Mouse (Mus musculus) small intestine, adult 2 months (tissue): ENCODE results near the gene Ewsr1. TPM values are rescaled to one million over a fixed set of nuclear protein-coding genes. Genes with fewer than 3 reads are reported as not detected.

Source experiments
- H3K27ac ChIP-seq: fragments of 200-500 bp; 2 replicates; pipeline ENCODE4 v1.5.1; 2012; ENCODE audit warnings: low read depth, low read length, control low read depth, inconsistent platforms; ENCODE audit not compliant: insufficient read depth
- H3K27me3 ChIP-seq: fragments of 200-500 bp; 2 replicates; pipeline ENCODE4 v1.6.1; 2012; ENCODE audit warnings: mild to moderate bottlenecking, moderate library complexity, low read length, inconsistent platforms; ENCODE audit not compliant: control insufficient read depth, insufficient read depth
- H3K36me3 ChIP-seq: fragments of 200-500 bp; 2 replicates; pipeline ENCODE4 v1.6.1; 2012; ENCODE audit warnings: mild to moderate bottlenecking, low read length, control low read depth, inconsistent platforms; ENCODE audit not compliant: control insufficient read depth, insufficient read depth
- H3K4me1 ChIP-seq: fragments of 200-500 bp; 2 replicates; pipeline ENCODE4 v1.6.1; 2012; ENCODE audit warnings: low read length, inconsistent platforms, mixed read lengths; ENCODE audit not compliant: control insufficient read depth, insufficient read depth, insufficient read length
- H3K4me3 ChIP-seq: fragments of 200-500 bp; 2 replicates; pipeline ENCODE4 v1.5.1; 2012; ENCODE audit warnings: low read depth, mild to moderate bottlenecking, control low read depth, inconsistent platforms, low read length, moderate library complexity
- CTCF ChIP-seq: fragments of 200-500 bp; IDR thresholded peaks from 2 replicates; pipeline ENCODE4 v1.5.1; 2012; ENCODE audit warnings: low read depth, mild to moderate bottlenecking, control low read depth, inconsistent platforms, low read length, moderate library complexity, mixed read lengths; ENCODE audit not compliant: insufficient replicate concordance, insufficient read length; ENCODE audit errors: extremely low read depth
- POLR2A ChIP-seq: fragments of 200-500 bp; IDR thresholded peaks from 2 replicates; pipeline ENCODE4 v1.6.1; 2012; ENCODE audit warnings: low read depth, mild to moderate bottlenecking, control low read depth, inconsistent platforms, low read length, moderate library complexity
- WGBS: fragments of 180-500 bp; shearing (Covaris S2); methylation state at CpG from one replicate; pipeline ENCODE4 v1.1.7; 2018; 5-methylcytosine and 5-hydroxymethylcytosine counted together
- polyA plus RNA-seq: library from polyadenylated mRNA; depleted of rRNA; stranded (reverse); fragments of >200 nt; gene quantifications from 2 replicates; pipeline ENCODE4 v1.2.3, GENCODE M21; 2012

Gene Ewsr1
- polyA plus RNA-seq, 1 experiment, result 396 TPM

DNA sequence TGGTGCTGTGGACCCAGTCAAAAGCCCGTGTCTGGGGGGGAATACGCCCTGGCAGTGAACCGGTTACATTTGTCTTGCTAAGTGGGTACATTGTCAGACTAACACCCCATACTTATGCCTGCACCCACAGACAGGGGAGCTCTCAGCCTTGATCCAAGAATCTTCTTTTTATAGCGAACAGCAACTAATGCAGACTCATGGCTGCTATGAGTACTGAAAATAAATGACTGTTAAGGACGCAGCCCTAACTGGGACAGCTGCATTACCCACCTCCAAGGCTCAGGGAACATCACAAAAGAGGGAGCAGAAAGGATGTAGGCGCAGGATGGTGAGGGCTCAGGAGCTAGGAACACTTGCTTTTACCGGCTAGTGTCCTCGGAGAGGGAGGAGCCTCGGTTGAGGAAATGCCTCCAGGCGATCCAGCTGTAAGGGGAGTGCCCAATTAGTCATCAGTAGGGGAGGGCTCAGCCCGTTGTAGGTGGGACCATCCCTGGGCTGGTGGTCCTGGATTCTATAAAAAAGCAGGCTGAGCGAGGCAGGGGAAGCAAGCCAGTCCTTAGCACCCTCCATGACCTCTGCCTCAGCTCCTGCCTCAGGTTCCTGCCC, 52.6 kb downstream of the Ewsr1 start:
- 46% methylated on average over 12 of the region's 12 CpGs for WGBS
- no peaks in the 10 kb centered on the region for H3K27me3 ChIP-seq
- H3K4me1 ChIP-seq, result no peaks in the 10 kb centered on the region
- no peak overlapping the region for H3K4me3 ChIP-seq
- H3K36me3 ChIP-seq, result peaks cover 13% of the 10 kb centered on the region
- H3K27ac ChIP-seq, result no peak overlapping the region
- TF ChIP-seq CTCF, result no peak
- TF ChIP-seq POLR2A, result no peak

DNA sequence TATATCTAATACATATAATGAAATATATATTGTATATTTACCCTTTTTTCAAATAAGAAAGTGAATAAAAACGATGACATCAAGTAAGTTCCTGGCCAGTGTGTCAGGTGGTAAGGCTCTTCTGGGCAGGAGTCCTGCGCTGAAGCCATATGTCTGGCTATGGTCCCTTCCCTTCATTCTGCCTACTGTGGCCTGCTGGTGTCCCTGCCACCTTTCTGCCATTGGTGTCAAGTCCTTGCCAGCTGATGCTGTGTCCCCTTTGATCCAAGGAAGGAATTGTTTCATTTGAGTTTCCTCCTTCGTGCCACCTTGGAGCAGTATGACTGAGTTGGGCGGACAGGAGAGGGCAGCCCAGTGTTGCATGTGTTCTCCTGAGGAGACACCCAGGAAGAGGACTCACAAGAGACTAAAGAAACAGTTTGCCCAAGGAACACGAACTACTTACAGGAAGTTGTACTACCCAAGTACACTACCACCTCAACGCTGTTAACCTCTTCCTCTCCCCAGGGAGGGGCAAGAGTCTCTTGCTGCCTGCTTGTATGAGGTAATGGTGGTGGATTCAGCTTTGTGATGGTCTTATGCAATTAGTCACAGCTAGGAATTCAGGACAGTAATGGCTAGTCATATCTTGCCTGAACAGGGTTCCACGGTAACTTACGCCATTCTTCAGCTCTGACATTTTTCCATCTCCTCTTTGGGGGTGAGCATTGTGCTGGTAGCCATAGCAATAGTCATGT, 56.3 kb downstream of the Ewsr1 start:
- H3K36me3 ChIP-seq, result peaks cover 49% of the 10 kb centered on the region
- TF ChIP-seq POLR2A, result no peak
- TF ChIP-seq CTCF, result no peak
- no peaks in the 10 kb centered on the region for H3K27me3 ChIP-seq
- no peak overlapping the region for H3K27ac ChIP-seq
- no peak overlapping the region for H3K4me3 ChIP-seq
- H3K4me1 ChIP-seq, result no peaks in the 10 kb centered on the region
- 78% methylated on average over 8 of the region's 8 CpGs for WGBS

DNA sequence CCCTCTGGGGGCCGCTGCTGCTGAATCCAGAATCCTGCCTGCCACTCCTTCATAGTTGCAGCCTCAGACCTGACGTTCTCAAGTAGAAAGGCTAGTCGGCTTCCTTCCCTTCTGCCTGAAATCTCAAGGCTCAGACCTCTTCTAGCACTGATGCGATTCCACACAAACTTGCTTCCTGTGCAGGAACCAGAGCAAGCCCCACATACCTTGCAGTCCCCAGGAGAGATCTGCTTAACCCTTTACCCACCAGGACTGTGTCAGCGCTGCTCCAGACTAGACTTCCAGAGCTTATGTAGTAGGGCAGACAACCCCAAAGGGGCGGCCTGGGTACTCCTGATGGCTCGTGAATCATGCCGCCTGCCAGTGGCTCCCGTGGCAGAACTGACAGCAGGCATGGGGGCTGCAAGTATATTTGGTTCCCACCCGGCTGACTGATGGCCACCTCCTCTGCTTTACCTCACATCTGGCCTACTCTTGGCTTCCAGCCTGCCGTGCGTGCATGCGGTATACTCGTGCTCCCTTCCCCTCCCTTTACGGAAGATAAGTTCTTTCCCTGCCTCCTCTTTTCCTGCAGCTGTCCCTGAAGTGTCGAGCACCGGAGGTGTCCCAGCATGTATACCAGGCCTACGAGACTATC, 57.8 kb downstream of the Ewsr1 start:
- no peak overlapping the region for H3K4me3 ChIP-seq
- TF ChIP-seq POLR2A (no peak), CTCF (no peak)
- 82% methylated on average over 18 of the region's 18 CpGs for WGBS
- H3K27ac ChIP-seq, result no peak overlapping the region
- peaks cover 61% of the 10 kb centered on the region for H3K36me3 ChIP-seq
- no peaks in the 10 kb centered on the region for H3K27me3 ChIP-seq
- no peaks in the 10 kb centered on the region for H3K4me1 ChIP-seq

DNA sequence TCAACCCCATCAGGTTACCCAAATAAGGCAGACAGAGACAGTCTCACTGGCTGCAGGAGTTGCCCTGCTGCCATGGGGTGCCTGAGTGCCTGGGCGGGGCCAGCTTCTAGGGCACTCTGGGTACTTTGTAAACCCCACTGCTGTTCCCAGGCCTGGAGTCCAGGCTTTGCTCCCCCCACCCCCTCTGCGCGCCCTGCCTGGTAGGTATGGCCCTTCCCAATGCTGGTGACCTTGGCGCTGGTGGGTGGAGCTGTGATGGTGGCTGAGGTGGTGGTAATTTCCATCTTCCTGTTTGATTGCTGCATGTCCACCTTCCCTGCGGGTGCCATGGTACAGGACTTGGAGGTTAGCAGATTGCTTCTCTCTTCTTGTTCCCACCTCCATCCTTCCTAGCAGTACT, 58.5 kb downstream of the Ewsr1 start:
- H3K4me1 ChIP-seq, result no peaks in the 10 kb centered on the region
- H3K27ac ChIP-seq, result no peak overlapping the region
- WGBS, result 90% methylated on average over 5 of the region's 5 CpGs
- no peak overlapping the region for H3K4me3 ChIP-seq
- H3K27me3 ChIP-seq, result no peaks in the 10 kb centered on the region
- H3K36me3 ChIP-seq, result peaks cover 66% of the 10 kb centered on the region
- TF ChIP-seq CTCF (no peak), POLR2A (no peak)

DNA sequence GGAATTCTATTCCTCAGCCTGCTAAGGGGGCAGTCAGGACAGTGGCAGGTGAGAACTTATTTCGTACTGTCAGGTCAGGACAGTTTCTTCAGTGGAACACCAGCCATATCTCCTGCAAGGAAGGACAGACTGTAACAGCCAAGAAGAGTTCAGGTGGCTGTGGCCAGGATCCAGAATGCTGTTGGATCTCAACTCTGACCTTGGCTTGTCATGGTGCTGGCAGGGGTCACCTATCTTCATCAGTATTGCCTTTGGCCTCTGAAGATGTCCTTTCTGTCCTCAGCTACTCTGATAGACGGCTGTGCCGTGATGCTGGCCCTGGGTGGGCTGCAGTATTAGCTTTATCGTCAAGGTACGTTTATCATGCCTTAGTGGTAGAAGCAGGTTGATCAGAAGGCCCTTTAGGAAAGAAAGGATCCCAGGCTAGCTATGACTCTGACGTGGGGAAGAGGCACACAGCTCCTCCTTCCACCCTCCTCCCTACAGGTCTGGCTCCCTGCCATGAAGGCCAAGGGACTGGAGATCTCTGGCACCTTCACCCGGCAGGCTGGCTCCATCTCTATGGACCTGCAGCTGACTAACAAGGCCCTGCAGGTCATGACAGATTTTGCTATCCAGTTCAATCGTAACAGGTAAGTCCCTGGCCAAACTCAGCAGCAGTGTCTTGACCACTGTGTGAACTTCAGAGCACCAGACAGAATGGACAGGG, 61.8 kb downstream of the Ewsr1 start:
- Histone ChIP-seq H3K27ac (no peak overlapping the region), H3K36me3 (peaks cover 88% of the 10 kb centered on the region), H3K4me1 (no peaks in the 10 kb centered on the region), H3K4me3 (no peak overlapping the region), H3K27me3 (no peaks in the 10 kb centered on the region)
- WGBS, result 72% methylated on average over 8 of the region's 8 CpGs
- TF ChIP-seq CTCF, result no peak
- TF ChIP-seq POLR2A, result no peak

DNA sequence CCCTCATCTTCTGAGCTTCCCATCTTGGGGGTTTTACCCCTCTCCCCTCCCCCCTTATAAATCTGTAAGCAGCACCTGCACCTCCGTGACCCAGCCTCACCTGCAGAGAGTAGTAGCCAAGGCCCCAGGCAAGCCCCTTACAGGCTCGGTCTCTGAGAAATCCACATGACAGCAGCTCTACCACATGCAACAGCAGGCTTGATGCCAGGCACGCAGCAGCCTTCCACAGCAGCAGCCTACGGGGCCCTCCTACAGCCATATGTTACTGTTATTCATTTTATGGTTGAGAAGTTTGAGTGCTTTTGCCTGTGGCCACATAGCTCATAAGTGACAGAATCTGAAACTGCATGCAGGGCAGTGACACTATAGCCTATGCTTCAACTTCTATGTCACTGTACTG, 63.6 kb downstream of the Ewsr1 start:
- Histone ChIP-seq H3K27me3 (no peaks in the 10 kb centered on the region), H3K27ac (no peak overlapping the region), H3K4me1 (no peaks in the 10 kb centered on the region), H3K36me3 (peaks cover 88% of the 10 kb centered on the region), H3K4me3 (no peak overlapping the region)
- TF ChIP-seq POLR2A (no peak), CTCF (no peak)
- 92% methylated on average over 4 of the region's 4 CpGs for WGBS

DNA sequence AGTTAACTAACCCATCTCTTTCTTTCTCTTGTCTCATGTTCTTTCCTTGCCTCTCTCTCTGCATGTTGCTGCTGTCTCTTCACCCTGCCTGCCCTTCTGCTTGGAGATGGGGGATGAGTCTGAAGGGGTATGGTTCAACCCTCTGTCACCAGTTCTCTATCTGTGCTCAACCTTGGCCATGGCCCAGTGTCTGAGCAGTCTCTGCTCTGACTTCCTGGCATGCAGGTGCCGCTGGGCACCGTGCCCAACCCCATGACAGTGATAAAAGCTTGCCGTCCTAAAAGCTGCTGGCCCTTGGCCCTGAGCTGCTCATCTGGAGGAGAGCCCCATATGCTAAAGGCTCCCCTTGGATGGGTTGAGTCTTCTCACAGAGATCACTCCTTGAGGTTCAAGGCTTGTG, 65.9 kb downstream of the Ewsr1 start:
- TF ChIP-seq POLR2A (no peak), CTCF (no peak)
- WGBS, result 32% methylated on average over 3 of the region's 3 CpGs
- no peaks in the 10 kb centered on the region for H3K4me1 ChIP-seq
- H3K27me3 ChIP-seq, result no peaks in the 10 kb centered on the region
- H3K4me3 ChIP-seq, result no peak overlapping the region
- peaks cover 83% of the 10 kb centered on the region for H3K36me3 ChIP-seq
- no peak overlapping the region for H3K27ac ChIP-seq
